Mouse (Mus musculus): ENCODE data around the gene Susd5.
"Not testable (repeated sequence)": the region's sequence is repeated elsewhere in the genome, so short reads cannot be mapped to it uniquely, and the experiment has no call there.

- TF ChIP-seq EP300 (IDR thresholded peaks at IDR 0.05; ENCODE audit: insufficient read depth, low read depth, low read length); CTCF (IDR thresholded peaks at IDR 0.05); POLR2A (IDR thresholded peaks at IDR 0.05; ENCODE audit: insufficient read depth, low read depth, low read length): not testable (repeated sequence)
Observed at GRCm38 (mm10) chr9:114122862-114123261, 65.9 kb downstream of the Susd5 start.

All from heart, adult 2 months (tissue).